Mouse (Mus musculus) intestine, embryonic 14.5 days (tissue): ENCODE data around the gene Ppm1a. TPM values are rescaled to one million over a fixed set of nuclear protein-coding genes. Genes with fewer than 3 reads are reported as not detected.

Experiments used
- ATAC-seq: fragments of 200-750 bp; cut with Nextera tagmentation; replicated peaks from 2 replicates; pipeline ENCODE4 v1.8.0; 2017; ENCODE audit warnings: low read depth, moderate number of reproducible peaks, moderate TSS enrichment, moderate library complexity; ENCODE audit not compliant: low FRiP score, low TSS enrichment
- DNase-seq: peaks from one replicate; pipeline ENCODE4 v3.0.0-alpha.2; 2018; ENCODE audit warnings: low spot score
- H3K27ac ChIP-seq: fragments of 300-500 bp; sonication (generic); 2 replicates; pipeline ENCODE4 v1.5.1; 2014; ENCODE audit warnings: low read depth, mild to moderate bottlenecking, control low read depth
- H3K27me3 ChIP-seq: fragments of 300-500 bp; sonication (generic); replicated peaks from 2 replicates; pipeline ENCODE4 v1.6.1; 2014; ENCODE audit warnings: low read length, control low read depth; ENCODE audit not compliant: control insufficient read depth, insufficient read depth
- H3K36me3 ChIP-seq: fragments of 300-500 bp; sonication (generic); 2 replicates; pipeline ENCODE4 v1.6.1; 2014; ENCODE audit warnings: low read length, control low read depth; ENCODE audit not compliant: control insufficient read depth, insufficient read depth
- H3K4me1 ChIP-seq: fragments of 300-500 bp; sonication (generic); replicated peaks from 2 replicates; pipeline ENCODE4 v1.6.1; 2014; ENCODE audit warnings: low read length, control low read depth, mixed read lengths; ENCODE audit not compliant: control insufficient read depth, insufficient read depth
- H3K4me2 ChIP-seq: fragments of 300-500 bp; sonication (generic); 2 replicates; pipeline ENCODE4 v1.6.1; 2014; ENCODE audit warnings: low read length
- H3K4me3 ChIP-seq: fragments of 300-500 bp; sonication (generic); 2 replicates; pipeline ENCODE4 v1.5.1; 2014; ENCODE audit warnings: low read depth, low read length, control low read depth, mixed read lengths
- H3K9ac ChIP-seq: fragments of 300-500 bp; sonication (generic); 2 replicates; pipeline ENCODE4 v1.6.1; 2014; ENCODE audit warnings: mild to moderate bottlenecking, low read length
- H3K9me3 ChIP-seq: fragments of 300-500 bp; sonication (generic); 2 replicates; pipeline ENCODE4 v1.6.1; 2016; ENCODE audit warnings: low read length, control low read depth; ENCODE audit not compliant: control insufficient read depth
- WGBS: fragments of 180-500 bp; shearing (Covaris S2); extraction: QIAGEN DNeasy Blood & Tissue Kit; methylation state at CpG from one replicate; pipeline ENCODE4 v1.1.7; 2014; 5-methylcytosine and 5-hydroxymethylcytosine counted together
- polyA plus RNA-seq: library from polyadenylated mRNA; unstranded; fragments of >200 nt; fragmentation: Nextera tagmentation; extraction: Ambion mirVana; gene quantifications from 2 replicates; pipeline ENCODE4 v1.2.1, GENCODE M21; 2014

The Ppm1a gene
- polyA plus RNA-seq, 1 experiment from 2014 or later = 83.3 TPM

DNA sequence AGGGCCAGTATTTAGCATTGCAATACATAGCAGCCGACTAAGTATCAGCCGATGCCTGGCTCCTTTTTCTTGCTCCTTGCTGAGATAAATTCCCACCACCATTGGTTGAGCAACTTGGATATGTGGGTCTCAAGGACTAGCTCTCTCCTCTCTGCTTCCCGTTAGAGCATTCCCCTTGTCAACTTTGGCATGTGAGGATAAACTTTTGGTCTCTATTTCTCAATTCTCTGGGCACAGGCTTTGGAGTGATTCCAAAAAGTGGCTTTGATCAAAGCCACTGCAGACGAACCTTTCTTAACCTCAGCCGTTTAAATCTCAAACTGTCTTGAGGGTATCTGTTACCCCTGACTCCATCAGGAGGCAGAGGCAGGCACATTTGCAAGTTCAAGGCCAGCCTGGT lies 29.6 kb upstream of the Ppm1a start:
- H3K27ac ChIP-seq = no peak overlapping the region
- peaks cover 7% of the 10 kb centered on the region; the same call in 1 of the 2 replicates for H3K4me1 ChIP-seq
- no peaks in the 10 kb centered on the region for H3K9me3 ChIP-seq
- no peak overlapping the region for H3K4me2 ChIP-seq
- H3K9ac ChIP-seq = no peak overlapping the region
- no peak overlapping the region for H3K4me3 ChIP-seq
- ATAC-seq = no peak
- 46% methylated on average over 5 of the region's 5 CpGs for WGBS
- H3K27me3 ChIP-seq = no peaks in the 10 kb centered on the region
- peak; percentile 42 for DNase-seq
- no peaks in the 10 kb centered on the region for H3K36me3 ChIP-seq

DNA sequence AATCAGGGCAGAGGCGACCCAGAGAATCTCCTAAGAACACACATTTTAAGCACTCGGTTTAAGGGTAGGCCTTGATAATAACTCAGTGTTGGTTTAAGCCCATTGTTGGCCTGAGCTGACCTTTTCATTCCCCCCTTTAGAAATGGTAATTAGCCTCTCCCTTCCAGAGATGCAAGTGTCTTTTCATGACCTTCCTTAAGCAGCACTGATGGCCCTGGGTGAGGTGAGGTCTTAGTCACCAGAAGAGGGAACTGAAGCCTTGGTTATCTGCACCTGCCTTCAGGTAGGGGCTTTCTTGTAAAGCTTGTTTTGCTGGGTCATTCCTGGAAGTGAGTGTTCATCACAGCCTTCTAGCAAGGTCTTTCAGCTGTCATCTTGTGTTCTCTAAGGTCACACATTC lies 23.1 kb upstream of the Ppm1a start:
- H3K27me3 ChIP-seq = no peaks in the 10 kb centered on the region
- 75% methylated on average over 2 of the region's 2 CpGs for WGBS
- no peaks in the 10 kb centered on the region for H3K4me1 ChIP-seq
- no peaks in the 10 kb centered on the region for H3K9me3 ChIP-seq
- H3K4me2 ChIP-seq = no peak overlapping the region
- H3K9ac ChIP-seq = no peak overlapping the region
- H3K27ac ChIP-seq = no peak overlapping the region
- H3K36me3 ChIP-seq = no peaks in the 10 kb centered on the region
- no peak for DNase-seq
- ATAC-seq = no peak
- no peak overlapping the region for H3K4me3 ChIP-seq

DNA sequence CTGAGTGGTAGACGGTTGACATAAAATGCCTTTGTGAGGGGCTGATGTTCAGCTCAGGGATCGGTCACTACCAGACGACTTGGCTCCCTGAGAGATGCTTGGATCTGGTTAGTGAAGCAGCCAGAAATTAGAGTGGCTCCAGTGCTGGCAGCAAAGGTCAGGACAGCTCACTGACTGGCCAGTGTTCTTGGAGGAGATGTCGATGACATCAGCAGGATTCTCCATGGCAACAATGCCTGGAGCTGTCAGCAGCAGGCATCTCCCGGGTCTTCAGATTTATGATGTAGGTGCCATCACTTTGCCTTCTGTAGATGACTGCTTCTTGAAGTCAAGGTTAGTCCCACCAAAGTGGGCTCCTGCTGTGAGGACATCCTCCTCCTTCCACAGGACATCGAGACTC lies 16.1 kb upstream of the Ppm1a start:
- no peaks in the 10 kb centered on the region for H3K9me3 ChIP-seq
- no peak for DNase-seq
- H3K27ac ChIP-seq = no peak overlapping the region
- no peak overlapping the region for H3K9ac ChIP-seq
- H3K36me3 ChIP-seq = no peaks in the 10 kb centered on the region
- ATAC-seq = no peak
- no peaks in the 10 kb centered on the region for H3K4me1 ChIP-seq
- 49% methylated on average over 6 of the region's 6 CpGs for WGBS
- no peak overlapping the region for H3K4me3 ChIP-seq
- H3K4me2 ChIP-seq = no peak overlapping the region
- H3K27me3 ChIP-seq = no peaks in the 10 kb centered on the region

DNA sequence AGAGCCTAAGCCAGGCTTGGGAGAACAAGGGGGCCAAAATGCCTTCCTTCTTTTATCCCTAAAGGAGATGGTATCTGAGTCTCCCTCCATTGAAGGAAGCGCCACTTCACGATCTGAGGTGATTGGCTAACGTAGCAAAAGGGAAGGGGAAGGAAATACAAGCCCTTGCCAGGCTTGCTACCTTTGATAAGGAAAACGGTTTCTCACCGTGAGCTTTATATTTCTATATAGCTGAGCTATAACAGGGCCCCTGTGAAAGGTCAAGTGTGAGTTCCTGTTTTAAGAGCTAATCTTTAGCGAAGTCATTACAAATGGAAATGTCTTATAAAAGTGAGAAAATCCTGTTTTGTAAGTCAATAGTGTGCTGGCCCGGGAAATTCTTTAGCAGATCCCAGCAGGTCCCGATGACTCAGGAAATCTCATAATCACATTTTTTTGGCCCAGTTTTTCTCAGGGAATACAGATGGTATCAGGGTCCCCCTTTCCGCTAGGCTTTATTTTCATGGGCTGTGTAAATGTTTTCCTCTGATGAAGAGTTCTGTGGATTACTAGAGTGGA lies 12.4 kb upstream of the Ppm1a start:
- no peaks in the 10 kb centered on the region for H3K36me3 ChIP-seq
- DNase-seq (no peak), ATAC-seq (no peak)
- no peaks in the 10 kb centered on the region for H3K9me3 ChIP-seq
- H3K4me1 ChIP-seq = no peaks in the 10 kb centered on the region
- H3K27me3 ChIP-seq = no peaks in the 10 kb centered on the region
- H3K27ac ChIP-seq = no peak overlapping the region
- 43% methylated on average over 9 of the region's 9 CpGs for WGBS
- H3K9ac ChIP-seq = no peak overlapping the region
- H3K4me2 ChIP-seq = no peak overlapping the region
- no peak overlapping the region for H3K4me3 ChIP-seq

DNA sequence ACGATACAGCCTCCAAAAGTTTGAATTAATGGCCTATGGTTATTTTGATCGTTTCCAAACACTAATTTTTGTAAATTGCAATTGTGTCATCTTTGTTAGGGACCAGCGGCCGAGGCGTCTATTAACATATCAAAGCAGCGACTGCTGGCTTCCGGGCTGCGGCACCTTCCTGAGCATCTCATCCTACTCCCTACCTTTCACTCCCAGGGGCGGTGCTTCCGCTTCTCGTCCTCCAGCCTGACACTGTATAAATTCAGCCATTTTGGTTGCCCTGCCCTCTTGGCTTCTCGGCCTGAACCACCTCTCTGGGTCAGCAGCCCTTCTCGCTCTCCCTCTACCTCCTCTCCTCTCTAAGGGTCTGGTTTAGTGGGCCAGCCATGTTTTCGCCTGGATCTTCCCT lies 11.8 kb upstream of the Ppm1a start:
- H3K27me3 ChIP-seq = no peaks in the 10 kb centered on the region
- H3K9ac ChIP-seq = no peak overlapping the region
- no peak overlapping the region for H3K27ac ChIP-seq
- H3K4me2 ChIP-seq = no peak overlapping the region
- ATAC-seq = no peak
- no peak overlapping the region for H3K4me3 ChIP-seq
- no peaks in the 10 kb centered on the region for H3K4me1 ChIP-seq
- WGBS = 63% methylated on average over 14 of the region's 14 CpGs
- DNase-seq = no peak
- no peaks in the 10 kb centered on the region for H3K36me3 ChIP-seq
- H3K9me3 ChIP-seq = no peaks in the 10 kb centered on the region

DNA sequence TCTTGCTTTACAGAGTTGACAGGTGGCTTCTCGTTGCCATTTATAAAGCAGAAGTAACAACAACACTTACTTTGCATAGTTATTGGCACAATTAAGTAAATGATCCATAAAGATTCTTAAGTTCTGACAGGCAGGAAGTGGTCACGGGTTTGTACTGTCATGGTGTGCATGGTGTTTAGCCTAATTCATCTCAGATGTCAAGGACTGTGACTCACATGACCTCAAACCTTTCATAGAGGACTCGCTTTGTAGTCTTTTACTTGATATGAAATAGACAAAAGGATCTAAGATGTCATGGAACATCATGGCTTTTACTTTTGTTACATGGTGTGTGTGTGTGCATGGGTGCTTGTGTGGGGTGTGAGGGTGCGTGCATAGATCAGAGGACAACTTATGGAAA lies 8.9 kb upstream of the Ppm1a start:
- Histone ChIP-seq H3K36me3 (no peaks in the 10 kb centered on the region), H3K9ac (no peak overlapping the region), H3K4me2 (no peak overlapping the region), H3K27ac (no peak overlapping the region), H3K4me1 (no peaks in the 10 kb centered on the region), H3K9me3 (no peaks in the 10 kb centered on the region), H3K4me3 (no peak overlapping the region), H3K27me3 (no peaks in the 10 kb centered on the region)
- DNase-seq = no peak
- 82% methylated on average over 4 of the region's 4 CpGs for WGBS
- ATAC-seq = no peak

DNA sequence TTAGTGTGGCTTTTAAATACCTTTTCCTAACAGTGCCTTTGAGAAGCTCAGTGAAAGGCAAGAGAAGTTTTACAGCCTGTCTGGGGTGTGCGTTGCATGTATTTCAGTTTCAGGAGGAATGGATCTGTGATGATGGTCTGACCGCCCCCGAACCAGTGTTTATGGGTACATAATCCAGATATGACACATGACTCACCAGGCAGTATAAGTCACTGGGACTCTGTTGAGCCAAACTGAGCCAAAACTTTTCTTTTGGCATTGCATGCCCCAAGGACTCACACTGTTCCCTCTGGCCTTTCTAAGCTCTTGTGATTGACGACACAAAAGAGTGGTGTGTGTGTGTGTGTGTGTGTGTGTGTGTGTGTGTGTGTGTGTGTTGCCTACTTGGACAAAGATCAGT lies 8.4 kb upstream of the Ppm1a start:
- WGBS = 82% methylated on average over 4 of the region's 4 CpGs
- Histone ChIP-seq H3K4me3 (no peak overlapping the region), H3K36me3 (no peaks in the 10 kb centered on the region), H3K27me3 (no peaks in the 10 kb centered on the region), H3K9ac (no peak overlapping the region), H3K9me3 (no peaks in the 10 kb centered on the region), H3K4me1 (no peaks in the 10 kb centered on the region), H3K4me2 (no peak overlapping the region), H3K27ac (no peak overlapping the region)
- ATAC-seq (no peak), DNase-seq (no peak)

DNA sequence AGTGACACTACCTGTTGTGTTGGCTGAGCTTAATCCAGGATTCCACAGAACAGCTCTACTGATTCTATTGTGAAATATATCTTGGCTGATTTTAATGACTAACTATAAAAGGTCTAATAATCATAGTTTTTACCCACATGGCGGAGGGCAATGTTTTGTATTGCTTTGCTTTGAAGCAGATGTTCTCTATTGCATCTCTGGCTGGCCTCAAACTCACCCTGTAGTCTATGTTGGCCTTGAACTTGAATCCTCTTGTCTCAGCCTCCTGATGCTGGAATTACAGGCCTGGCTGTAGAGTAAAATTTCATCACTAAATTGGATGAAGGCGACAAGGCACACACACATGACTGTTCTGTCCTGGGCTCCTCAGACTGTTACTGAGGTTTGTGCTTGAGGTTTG lies 7.8 kb upstream of the Ppm1a start:
- no peak overlapping the region for H3K4me2 ChIP-seq
- no peak overlapping the region for H3K27ac ChIP-seq
- H3K9me3 ChIP-seq = no peaks in the 10 kb centered on the region
- H3K4me1 ChIP-seq = no peaks in the 10 kb centered on the region
- no peak overlapping the region for H3K4me3 ChIP-seq
- DNase-seq (no peak), ATAC-seq (no peak)
- H3K9ac ChIP-seq = no peak overlapping the region
- no peaks in the 10 kb centered on the region for H3K27me3 ChIP-seq
- 87% methylated on average over 2 of the region's 2 CpGs for WGBS
- H3K36me3 ChIP-seq = no peaks in the 10 kb centered on the region

DNA sequence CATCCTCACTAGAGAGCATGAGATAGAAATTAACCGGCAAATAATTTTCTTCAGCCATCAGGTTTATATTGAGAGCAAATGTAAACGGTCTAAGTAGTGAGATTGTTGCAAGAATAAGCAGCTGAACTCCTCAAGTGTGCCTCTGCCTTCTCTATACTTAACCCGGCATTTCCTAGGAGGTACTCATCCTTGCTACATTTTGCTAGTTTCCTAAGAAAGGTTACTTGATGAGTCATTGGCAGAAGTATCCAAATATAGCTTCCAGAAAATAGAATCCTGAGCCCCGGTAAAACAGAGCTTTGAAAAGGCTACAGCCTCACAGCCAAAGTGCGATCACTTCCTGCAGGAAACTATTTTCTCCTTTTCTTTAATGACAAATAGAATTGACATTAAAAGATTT lies 7.2 kb upstream of the Ppm1a start:
- Histone ChIP-seq H3K9ac (no peak overlapping the region), H3K27me3 (no peaks in the 10 kb centered on the region), H3K9me3 (no peaks in the 10 kb centered on the region), H3K4me1 (no peaks in the 10 kb centered on the region), H3K36me3 (no peaks in the 10 kb centered on the region), H3K27ac (no peak overlapping the region), H3K4me2 (no peak overlapping the region), H3K4me3 (no peak overlapping the region)
- ATAC-seq (no peak), DNase-seq (no peak)
- WGBS = 53% methylated on average over 5 of the region's 5 CpGs
